Mouse (Mus musculus) forebrain, postnatal 0 days (tissue): Measurements from ENCODE around the gene Prtn3. TPM values are rescaled to one million over a fixed set of nuclear protein-coding genes. Genes with fewer than 3 reads are reported as not detected.
"Not testable (repeated sequence)": the region's sequence is repeated elsewhere in the genome, so short reads cannot be mapped to it uniquely, and the experiment has no call there.

Experiments
- ATAC-seq: fragments of 200-750 bp; cut with Nextera tagmentation; 2 replicates; pipeline ENCODE4 v1.8.0; 2017; ENCODE audit warnings: mild to moderate bottlenecking, moderate library complexity
- DNase-seq: peaks from one replicate; pipeline ENCODE4 v3.0.0-alpha.2; 2015
- H3K27ac ChIP-seq: fragments of 300-500 bp; sonication (generic); 2 replicates; pipeline ENCODE4 v1.5.1; 2014; ENCODE audit warnings: low read depth, mild to moderate bottlenecking, antibody characterized with exemption, low read length, moderate library complexity, mixed read lengths
- H3K27me3 ChIP-seq: fragments of 300-500 bp; sonication (generic); 2 replicates; pipeline ENCODE4 v1.6.1; 2014; ENCODE audit warnings: mild to moderate bottlenecking, low read length, mixed read lengths; ENCODE audit not compliant: insufficient read depth
- H3K36me3 ChIP-seq: fragments of 300-500 bp; sonication (generic); 2 replicates; pipeline ENCODE4 v1.6.1; 2014; ENCODE audit warnings: mild to moderate bottlenecking, moderate library complexity; ENCODE audit not compliant: insufficient read depth
- H3K4me1 ChIP-seq: fragments of 300-500 bp; sonication (generic); 2 replicates; pipeline ENCODE4 v1.6.1; 2014; ENCODE audit warnings: antibody characterized with exemption; ENCODE audit not compliant: insufficient read depth
- H3K4me2 ChIP-seq: fragments of 300-500 bp; sonication (generic); 2 replicates; pipeline ENCODE4 v1.6.1; 2014; ENCODE audit warnings: low read depth, mild to moderate bottlenecking, moderate library complexity
- H3K4me3 ChIP-seq: fragments of 300-500 bp; sonication (generic); 2 replicates; pipeline ENCODE4 v1.5.1; 2014; ENCODE audit warnings: low read depth, low read length, mixed read lengths
- H3K9ac ChIP-seq: fragments of 300-500 bp; sonication (generic); 2 replicates; pipeline ENCODE4 v1.6.1; 2014; ENCODE audit warnings: mild to moderate bottlenecking
- H3K9me3 ChIP-seq: fragments of 300-500 bp; sonication (generic); 2 replicates; pipeline ENCODE4 v1.6.1; 2016; ENCODE audit warnings: low read length
- CTCF ChIP-seq: sonication (generic); IDR thresholded peaks from 2 replicates; pipeline ENCODE4 v1.5.1; 2016; ENCODE audit warnings: antibody characterized with exemption, control low read depth, low read depth
- WGBS: fragments of 180-500 bp; shearing (Covaris S2); extraction: QIAGEN DNeasy Blood & Tissue Kit; methylation state at CpG from one replicate; pipeline ENCODE4 v1.1.7; 2014; 5-methylcytosine and 5-hydroxymethylcytosine counted together
- polyA plus RNA-seq: library from polyadenylated mRNA; unstranded; fragments of >200 nt; fragmentation: Nextera tagmentation; extraction: Ambion mirVana; gene quantifications from 2 replicates; pipeline ENCODE4 v1.2.1, GENCODE M21; 2015
- total RNA-seq: library from RNA; depleted of rRNA; stranded (reverse); fragments of >200 nt; gene quantifications from 2 replicates; pipeline ENCODE4 v1.2.3, GENCODE M21; 2014

Prtn3 gene
- total and polyA plus RNA-seq, 2 experiments from 2014 or later = 4.9 to 15.4 TPM

DNA sequence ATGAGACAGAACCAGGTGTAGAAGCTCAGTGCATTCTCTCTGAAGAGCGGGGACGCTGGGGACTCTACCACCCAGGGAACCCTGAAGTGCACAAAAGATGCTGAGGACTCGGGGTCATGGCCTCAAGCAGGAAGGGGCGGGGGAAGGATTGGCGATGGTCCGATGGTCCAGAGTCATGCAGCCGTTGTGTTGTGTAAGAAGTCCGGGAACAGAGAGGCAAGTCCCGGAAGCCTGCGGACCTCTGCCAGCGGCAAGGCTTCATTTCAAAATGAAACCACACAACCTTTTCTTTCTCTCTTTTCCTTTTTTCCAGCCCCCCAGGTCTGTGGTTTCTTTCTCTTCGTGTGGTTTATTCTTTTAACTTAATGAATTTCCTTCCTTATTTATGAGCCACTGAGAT, 3.5 kb downstream of the Prtn3 start:
- H3K27me3 ChIP-seq = peaks cover 5% of the 10 kb centered on the region; the same call in 1 of the 2 replicates
- no peak for TF ChIP-seq CTCF
- H3K9ac ChIP-seq = no peak overlapping the region
- H3K27ac ChIP-seq = no peak overlapping the region
- WGBS = 57% methylated on average over 12 of the region's 12 CpGs
- H3K4me1 ChIP-seq = no peaks in the 10 kb centered on the region
- no peaks in the 10 kb centered on the region for H3K36me3 ChIP-seq
- no peak for ATAC-seq
- no peaks in the 10 kb centered on the region for H3K9me3 ChIP-seq
- H3K4me3 ChIP-seq = no peak overlapping the region
- no peak overlapping the region for H3K4me2 ChIP-seq
- DNase-seq = no peak

DNA sequence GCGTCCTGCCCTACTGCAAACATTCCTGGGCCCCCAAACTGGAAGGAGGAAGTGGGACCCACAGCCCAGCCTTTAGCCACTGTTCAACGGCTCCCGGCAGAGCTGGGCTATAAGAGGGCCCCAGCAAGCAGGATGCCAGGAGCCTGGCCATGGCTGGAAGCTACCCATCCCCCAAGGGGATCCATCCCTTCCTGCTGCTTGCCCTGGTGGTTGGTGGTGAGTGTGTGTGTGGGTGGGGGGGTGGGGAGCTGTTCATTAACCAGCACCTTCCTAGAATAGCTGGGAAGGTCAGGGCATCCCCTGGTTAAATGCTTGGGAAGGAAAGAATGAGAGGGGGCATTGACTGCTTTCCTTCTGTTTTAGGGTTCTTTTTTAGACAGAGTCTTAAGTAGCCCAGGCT, 5.3 kb downstream of the Prtn3 start:
- H3K9me3 ChIP-seq = no peaks in the 10 kb centered on the region

DNA sequence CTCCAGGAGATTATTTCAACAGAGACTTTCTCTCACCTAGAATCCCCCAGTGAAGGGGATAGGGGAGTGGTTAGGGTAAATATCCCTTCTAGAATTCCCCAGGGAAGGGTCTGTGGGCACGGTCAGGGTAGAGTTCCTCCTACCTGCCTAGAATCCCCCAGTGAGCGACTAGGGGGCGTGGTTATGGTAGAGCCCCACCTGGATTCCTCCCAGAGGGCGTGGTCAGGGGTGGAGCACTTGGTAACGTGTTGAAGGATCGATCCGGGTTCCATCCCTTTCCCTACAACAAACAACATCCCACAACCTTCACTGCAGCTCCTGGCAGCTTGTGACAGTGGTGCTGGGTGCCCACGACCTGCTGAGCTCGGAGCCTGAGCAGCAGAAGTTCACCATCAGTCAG, 6.4 kb downstream of the Prtn3 start:
- no peak for ATAC-seq
- Histone ChIP-seq H3K9ac (no peak overlapping the region), H3K27ac (no peak overlapping the region)

More for the DNA sequence above, 5.3 kb downstream of the Prtn3 start:
- WGBS = 61% methylated on average over 3 of the region's 3 CpGs
- H3K36me3 ChIP-seq = no peaks in the 10 kb centered on the region
- TF ChIP-seq CTCF = no peak
- H3K4me3 ChIP-seq = no peak overlapping the region
- H3K9ac ChIP-seq = no peak overlapping the region
- H3K4me2 ChIP-seq = no peak overlapping the region
- H3K27me3 ChIP-seq = peaks cover 5% of the 10 kb centered on the region; the same call in 1 of the 2 replicates
- H3K27ac ChIP-seq = no peak overlapping the region
- ATAC-seq (no peak), DNase-seq (no peak)
- H3K4me1 ChIP-seq = no peaks in the 10 kb centered on the region

DNA sequence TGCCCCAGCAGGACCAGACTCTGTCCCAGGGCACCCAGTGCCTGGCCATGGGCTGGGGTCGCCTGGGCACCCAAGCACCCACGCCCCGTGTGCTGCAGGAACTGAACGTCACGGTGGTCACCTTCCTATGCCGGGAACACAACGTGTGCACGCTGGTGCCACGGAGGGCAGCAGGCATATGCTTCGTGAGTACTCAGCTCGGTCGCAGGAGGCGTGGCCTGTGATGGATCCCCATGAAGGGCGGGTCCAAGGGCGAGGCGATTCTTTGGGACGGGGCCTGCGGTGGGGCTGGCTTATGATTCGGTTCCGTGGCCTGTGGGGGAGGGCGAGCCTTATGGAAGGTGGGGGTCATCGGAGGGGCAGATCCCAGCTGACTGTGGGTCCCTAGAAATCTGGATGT, 7.7 kb downstream of the Prtn3 start:
- H3K4me3 ChIP-seq = no peak overlapping the region
- H3K4me2 ChIP-seq = no peak overlapping the region
- H3K9me3 ChIP-seq = no peaks in the 10 kb centered on the region
- no peak for TF ChIP-seq CTCF
- no peak for ATAC-seq
- H3K4me1 ChIP-seq = no peaks in the 10 kb centered on the region
- H3K27ac ChIP-seq = no peak overlapping the region
- DNase-seq = no peak
- H3K27me3 ChIP-seq = peaks cover 5% of the 10 kb centered on the region; the same call in 1 of the 2 replicates
- H3K36me3 ChIP-seq = no peaks in the 10 kb centered on the region
- H3K9ac ChIP-seq = no peak overlapping the region
- 9% methylated on average over 22 of the region's 22 CpGs for WGBS

More for the DNA sequence above, 6.4 kb downstream of the Prtn3 start:
- no peak for DNase-seq
- TF ChIP-seq CTCF = no peak
- H3K4me1 ChIP-seq = no peaks in the 10 kb centered on the region
- H3K27me3 ChIP-seq = peaks cover 5% of the 10 kb centered on the region; the same call in 1 of the 2 replicates
- WGBS = 29% methylated on average over 9 of the region's 9 CpGs
- no peak overlapping the region for H3K4me2 ChIP-seq
- no peak overlapping the region for H3K4me3 ChIP-seq
- no peaks in the 10 kb centered on the region for H3K9me3 ChIP-seq
- no peaks in the 10 kb centered on the region for H3K36me3 ChIP-seq

DNA sequence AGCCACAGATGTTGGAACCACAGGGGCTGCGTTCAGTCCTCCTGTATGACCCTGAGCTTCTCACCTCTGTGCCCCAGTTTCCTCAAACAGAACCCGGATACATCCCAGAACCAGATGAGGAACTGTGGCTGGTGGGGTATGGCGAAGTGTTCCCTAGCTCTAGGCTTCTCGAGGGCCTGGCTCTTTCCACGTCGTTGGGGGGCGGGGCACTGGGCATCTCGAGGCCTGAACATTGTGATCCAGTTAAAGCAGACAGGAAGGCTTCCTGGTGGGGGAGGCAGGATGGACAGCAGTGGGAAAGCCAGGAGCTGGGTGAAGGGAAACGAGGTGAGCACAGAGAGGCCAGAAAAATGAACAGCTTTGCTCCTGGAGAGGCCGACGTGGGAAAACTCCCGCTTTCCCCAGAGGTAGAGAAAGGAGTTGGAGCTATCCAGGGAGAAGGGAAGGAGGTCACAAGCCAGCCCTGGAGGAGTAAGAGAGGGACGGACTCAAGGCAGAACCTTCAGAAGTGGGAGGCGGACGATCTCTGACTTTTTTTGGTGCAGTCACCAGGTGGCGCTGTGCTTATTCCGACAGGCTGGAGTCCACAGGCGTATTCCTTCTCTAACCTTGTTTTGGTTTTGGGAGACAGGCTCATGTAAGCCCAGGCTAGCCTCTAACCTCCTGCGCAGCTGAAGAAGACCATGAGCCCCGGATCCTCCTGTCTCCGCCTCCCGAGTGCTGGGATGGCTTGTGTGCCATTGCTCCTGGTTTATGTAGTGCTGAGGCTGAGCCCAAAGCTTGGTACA, 9.2 kb downstream of the Prtn3 start:
- Histone ChIP-seq H3K27me3 (peaks cover 5% of the 10 kb centered on the region; the same call in 1 of the 2 replicates), H3K9ac (no peak overlapping the region), H3K4me3 (no peak overlapping the region), H3K9me3 (no peaks in the 10 kb centered on the region), H3K4me1 (no peaks in the 10 kb centered on the region), H3K27ac (no peak overlapping the region), H3K36me3 (no peaks in the 10 kb centered on the region), H3K4me2 (no peak overlapping the region)
- 15% methylated on average over 22 of the region's 22 CpGs for WGBS
- DNase-seq (peak; percentile 84), ATAC-seq (peak; percentile 67)
- TF ChIP-seq CTCF = peak; percentile 84

DNA sequence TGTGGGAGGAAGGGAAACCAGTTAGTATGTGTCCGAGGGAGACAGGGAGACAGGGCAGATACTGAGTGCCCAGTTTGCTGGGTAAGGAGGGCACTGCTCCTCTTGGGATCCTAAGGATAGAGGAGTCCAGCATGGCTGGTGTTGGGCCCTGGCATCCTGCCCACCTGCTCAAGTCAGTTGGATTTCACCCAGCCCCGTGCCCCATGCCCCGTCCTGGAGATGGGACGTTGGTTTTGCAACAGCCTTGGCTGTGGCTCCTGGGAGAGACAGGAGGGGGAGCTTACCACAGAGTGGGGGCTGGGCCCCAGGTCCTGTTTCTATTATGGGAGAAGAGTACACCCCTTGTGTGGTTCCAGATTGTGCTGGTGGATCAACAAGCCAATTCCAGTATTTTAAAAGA, 10.2 kb downstream of the Prtn3 start:
- Histone ChIP-seq H3K36me3 (no peaks in the 10 kb centered on the region), H3K4me2 (no peak overlapping the region), H3K4me3 (no peak overlapping the region), H3K27ac (no peak overlapping the region), H3K27me3 (peaks cover 5% of the 10 kb centered on the region; the same call in 1 of the 2 replicates), H3K4me1 (no peaks in the 10 kb centered on the region), H3K9me3 (no peaks in the 10 kb centered on the region), H3K9ac (no peak overlapping the region)
- WGBS = 45% methylated on average over 4 of the region's 4 CpGs
- ATAC-seq (no peak), DNase-seq (no peak)
- no peak for TF ChIP-seq CTCF

DNA sequence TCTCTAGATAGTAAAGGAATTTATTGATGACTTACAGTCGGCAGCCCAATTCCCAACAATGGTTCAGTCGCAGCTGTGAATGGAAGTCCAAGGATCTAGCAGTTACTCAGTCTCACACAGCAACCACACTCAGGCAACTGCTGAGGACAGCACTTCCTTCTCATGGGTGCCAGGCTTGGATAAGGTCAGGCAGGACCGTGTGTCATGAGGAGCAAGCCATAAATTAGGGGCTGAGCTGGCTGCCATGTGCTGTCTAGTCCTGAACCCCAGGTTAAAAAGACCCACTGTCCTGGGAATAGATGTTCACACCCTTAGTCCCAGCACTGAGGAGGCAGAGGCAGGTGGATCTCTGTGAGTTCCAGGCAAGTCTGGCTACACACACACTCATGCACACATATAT, 10.7 kb downstream of the Prtn3 start:
- not testable (repeated sequence) for H3K4me1 ChIP-seq, H3K27me3 ChIP-seq, DNase-seq, H3K4me2 ChIP-seq, H3K27ac ChIP-seq, H3K36me3 ChIP-seq, ATAC-seq, H3K9me3 ChIP-seq, H3K9ac ChIP-seq, H3K4me3 ChIP-seq
- 85% methylated on average over 2 of the region's 3 CpGs for WGBS
